Mouse (Mus musculus) effector memory CD4-positive, alpha-beta T cell, adult 5 months (primary cell): ENCODE measurements around the gene Arhgap33. TPM values are rescaled to one million over a fixed set of nuclear protein-coding genes. Genes with fewer than 3 reads are reported as not detected.

Experiments used
- polyA plus RNA-seq: library from polyadenylated mRNA; unstranded; fragments of 100-300 nt; shearing (Covaris generic); gene quantifications from one replicate; pipeline ENCODE4 v1.2.1, GENCODE M21; 2017

Arhgap33 gene
- 1.0 TPM for polyA plus RNA-seq

DNA sequence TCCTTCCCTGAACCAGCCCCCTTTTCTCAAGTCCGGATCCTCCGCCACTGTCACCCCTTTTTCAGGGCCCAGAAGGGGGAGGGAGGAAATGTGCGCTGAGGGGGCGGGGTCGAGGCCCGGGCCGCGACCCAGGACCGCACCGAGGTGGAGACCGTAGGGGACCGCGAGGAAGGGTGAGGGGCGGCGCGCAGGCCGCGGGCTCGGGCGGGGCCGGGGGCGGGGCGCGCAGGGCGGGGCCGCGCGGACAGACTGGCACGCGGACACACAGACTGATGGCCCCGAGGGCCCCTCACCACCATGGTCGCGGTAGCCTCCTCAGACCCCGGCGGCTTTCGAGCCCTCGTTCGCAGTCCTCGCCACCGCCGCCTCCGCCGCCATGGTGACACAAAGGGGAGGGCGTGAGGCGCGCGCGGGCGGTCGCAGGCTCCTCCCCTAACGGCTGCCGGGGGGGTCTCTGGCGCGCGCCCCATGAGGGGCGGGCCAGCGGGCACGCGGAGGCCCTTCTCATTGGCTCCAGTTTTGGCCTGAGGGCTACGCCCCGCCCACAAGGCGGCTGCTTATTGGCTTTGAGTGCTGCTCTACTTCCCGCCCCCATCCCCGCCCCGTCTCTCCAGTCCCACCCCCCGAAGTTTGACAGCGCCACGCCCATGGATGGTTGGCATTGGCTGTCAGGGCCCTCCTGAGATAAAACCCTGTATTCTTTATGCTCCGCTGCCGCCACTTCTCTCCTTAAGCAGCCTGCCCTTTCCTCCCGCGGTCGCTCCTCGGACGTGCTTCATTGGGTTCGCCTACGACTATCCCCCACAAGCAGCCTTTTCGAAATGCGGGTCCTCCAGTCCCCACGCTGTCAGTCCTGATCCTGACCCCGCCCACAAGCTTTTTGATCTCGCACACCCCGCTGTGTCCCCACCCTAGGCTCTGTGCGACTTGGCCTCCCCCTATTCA lies at the start of gene Arhgap33:
TSS of gene Arhgap33 (minus strand) at position 428 of the 945 bp plus-strand sequence.

GRCm38 (mm10) chr7:30564970-30565571 lies 30.2 kb upstream of the Arhgap33 start, which contains the start of gene Igflr1:
Gene Igflr1, plus strand, starts transcription at chr7:30565427.

GRCm38 (mm10) chr7:30563117-30563905 lies 28.5 kb upstream of the Arhgap33 start, which contains the start of the genes U2af1l4, Gm49396 and Psenen:
Gene U2af1l4, plus strand, starts transcription at chr7:30563301.
Gene Gm49396, plus strand, starts transcription at chr7:30563344.
Gene Psenen, minus strand, starts transcription at chr7:30563627.

GRCm38 (mm10) chr7:30559443-30559954 lies 24.6 kb upstream of the Arhgap33 start, which contains the start of gene Lin37:
Gene Lin37, minus strand, starts transcription at chr7:30559838.

DNA sequence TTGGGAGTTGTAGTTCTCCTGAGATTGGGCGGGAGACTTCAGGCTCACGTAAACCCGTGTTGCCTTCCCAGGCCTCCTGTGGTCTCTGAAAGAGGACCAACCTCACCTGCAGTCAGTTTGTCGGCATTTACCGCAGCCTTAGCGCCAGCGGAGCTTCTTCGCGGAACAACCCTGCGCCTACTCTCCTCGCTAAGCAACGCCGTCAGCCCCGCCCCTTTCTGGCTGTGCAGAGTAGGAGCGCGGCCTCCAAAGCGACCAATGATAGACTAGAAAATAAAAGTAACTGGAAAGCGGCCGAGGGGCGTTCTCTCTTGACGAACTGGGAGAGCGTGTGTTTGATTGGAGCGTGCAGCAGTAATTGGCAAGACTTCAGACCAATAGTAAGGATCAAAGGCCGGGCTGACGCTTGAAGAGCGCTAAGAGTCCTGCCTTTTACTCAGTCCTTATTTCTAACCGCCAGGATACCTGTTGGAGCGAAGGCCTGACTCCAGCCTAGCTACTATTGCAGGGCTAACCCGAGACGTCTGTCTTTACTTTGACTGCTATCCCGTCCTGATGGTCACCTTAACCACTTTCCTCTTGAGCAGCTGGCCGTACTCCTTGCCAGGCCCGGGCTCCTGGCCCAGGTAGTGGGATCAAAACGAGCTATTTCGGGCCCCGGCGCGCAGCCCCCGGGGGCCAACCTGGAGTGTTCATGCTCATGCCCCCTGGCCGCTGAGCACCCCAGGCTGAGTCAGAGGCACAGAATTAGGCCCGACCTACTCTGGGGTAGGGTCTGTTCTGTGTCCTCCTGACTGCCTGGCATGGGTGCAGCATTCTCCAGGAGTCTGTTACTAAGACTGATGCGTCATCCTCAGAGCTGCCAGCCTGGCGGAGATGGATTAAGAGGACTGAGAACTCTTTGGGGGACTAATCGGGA lies 17.5 kb upstream of the Arhgap33 start, which contains the start of the genes Hspb6 and Proser3:
TSS of gene Hspb6 (plus strand) at position 77 of the 919 bp plus-strand sequence.
TSS of gene Proser3 (minus strand) at position 198 of the 919 bp plus-strand sequence.

GRCm38 (mm10) chr7:30493401-30493931 lies 41.4 kb downstream of the Arhgap33 start, which contains the start of gene Prodh2:
Gene Prodh2, plus strand, starts transcription at chr7:30493622.

Other genes starting within 250 kb of the Arhgap33 start
- gene Clip3, start 243.3 kb downstream of the Arhgap33 start, polyA plus RNA-seq = 0.41 TPM
- 86.8 TPM for gene Alkbh6, start 226.3 kb downstream of the Arhgap33 start, polyA plus RNA-seq
- gene Syne4, start 220.3 kb downstream of the Arhgap33 start, polyA plus RNA-seq = 5.9 TPM
- not detected for gene E130208F15Rik, start 213.3 kb downstream of the Arhgap33 start, polyA plus RNA-seq
- 20.6 TPM for gene Sdhaf1, start 211.2 kb downstream of the Arhgap33 start, polyA plus RNA-seq
- not detected for gene Lrfn3, start 172.3 kb downstream of the Arhgap33 start, polyA plus RNA-seq
- 2.8 TPM for gene Tyrobp, start 121.3 kb downstream of the Arhgap33 start, polyA plus RNA-seq
- 589 TPM for gene Hcst, start 115.2 kb downstream of the Arhgap33 start, polyA plus RNA-seq
- gene Nfkbid, start 113.3 kb downstream of the Arhgap33 start, polyA plus RNA-seq = 853 TPM
- 34.3 TPM for gene Aplp1, start 89.5 kb downstream of the Arhgap33 start, polyA plus RNA-seq
- 0.25 TPM for gene Kirrel2, start 77.4 kb downstream of the Arhgap33 start, polyA plus RNA-seq
- gene Nphs1, start 76.7 kb downstream of the Arhgap33 start, polyA plus RNA-seq = not detected
- gene Prodh2, start 41.4 kb downstream of the Arhgap33 start, polyA plus RNA-seq = not detected
- 3.3 TPM for gene Hspb6, start 17.1 kb upstream of the Arhgap33 start, polyA plus RNA-seq
- 3.3 TPM for gene Proser3, start 17.2 kb upstream of the Arhgap33 start, polyA plus RNA-seq
- gene Lin37, start 24.8 kb upstream of the Arhgap33 start, polyA plus RNA-seq = 48.0 TPM
- 84.8 TPM for gene U2af1l4, start 28.2 kb upstream of the Arhgap33 start, polyA plus RNA-seq
- 57.8 TPM for gene Gm49396, start 28.3 kb upstream of the Arhgap33 start, polyA plus RNA-seq
- 137 TPM for gene Psenen, start 28.6 kb upstream of the Arhgap33 start, polyA plus RNA-seq
- 59.7 TPM for gene Igflr1, start 30.4 kb upstream of the Arhgap33 start, polyA plus RNA-seq
- gene Kmt2b, start 53.7 kb upstream of the Arhgap33 start, polyA plus RNA-seq = 14.0 TPM
- gene Zbtb32, start 63.8 kb upstream of the Arhgap33 start, polyA plus RNA-seq = 12.8 TPM
- gene Upk1a, start 77.8 kb upstream of the Arhgap33 start, polyA plus RNA-seq = 0.79 TPM
- 388 TPM for gene Cox6b1, start 91.1 kb upstream of the Arhgap33 start, polyA plus RNA-seq
- gene Etv2, start 100.8 kb upstream of the Arhgap33 start, polyA plus RNA-seq = not detected
- gene Rbm42, start 115.3 kb upstream of the Arhgap33 start, polyA plus RNA-seq = 194 TPM
- 36.3 TPM for gene Haus5, start 129.9 kb upstream of the Arhgap33 start, polyA plus RNA-seq
- gene Pmis2, start 136.5 kb upstream of the Arhgap33 start, polyA plus RNA-seq = 0.56 TPM
- not detected for gene 2200002J24Rik, start 163.9 kb upstream of the Arhgap33 start, polyA plus RNA-seq
- not detected for gene Atp4a, start 177.1 kb upstream of the Arhgap33 start, polyA plus RNA-seq
- 51.5 TPM for gene Tmem147, start 194.5 kb upstream of the Arhgap33 start, polyA plus RNA-seq
- not detected for gene Gapdhs, start 208.6 kb upstream of the Arhgap33 start, polyA plus RNA-seq
- gene Sbsn, start 216.4 kb upstream of the Arhgap33 start, polyA plus RNA-seq = 0.17 TPM
- not detected for gene Dmkn, start 228.7 kb upstream of the Arhgap33 start, polyA plus RNA-seq